Mouse (Mus musculus): ENCODE results near the gene Snrpd3.
"Not testable (repeated sequence)": the region's sequence is repeated elsewhere in the genome, so short reads cannot be mapped to it uniquely, and the experiment has no call there.

The Snrpd3 gene

DNA sequence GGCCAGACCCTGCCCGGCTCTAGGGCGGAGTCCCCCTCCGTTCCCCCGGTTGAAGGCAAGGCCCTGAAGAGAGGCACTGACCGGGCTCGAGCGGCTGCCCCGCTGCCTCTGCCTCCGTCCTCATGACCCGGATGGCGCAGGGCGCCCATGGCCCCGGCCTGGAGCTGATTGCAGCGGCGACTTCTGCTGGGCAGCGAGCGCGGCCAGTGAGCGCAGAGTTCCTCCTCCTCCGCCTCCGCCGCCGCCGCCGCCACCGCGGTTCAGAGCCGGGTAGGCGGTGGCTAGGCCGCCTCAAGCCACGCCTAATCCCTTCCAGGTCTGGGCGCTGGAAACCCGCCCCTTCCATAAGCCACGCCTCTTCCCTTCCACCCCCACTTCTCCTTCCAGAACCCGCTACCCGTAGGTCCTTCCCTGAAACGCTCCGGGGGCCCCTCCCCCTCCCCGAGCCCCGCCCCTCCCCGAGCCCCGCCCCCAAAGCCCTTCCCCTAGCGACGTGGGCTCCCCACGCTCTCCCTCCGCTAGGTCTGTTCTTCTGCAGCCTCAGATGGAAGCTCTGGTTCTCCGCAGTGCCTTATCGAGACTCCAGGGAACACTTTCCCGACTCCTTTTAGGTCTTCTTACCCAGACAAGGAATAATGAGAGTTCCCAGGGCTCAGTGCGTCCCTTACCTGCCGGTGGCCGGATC, at the start of gene Snrpd3:
Snrpd3 (plus strand) TSS at position 479 of the 685 bp plus-strand sequence.
- peak; percentile 99 for DNase-seq

DNA sequence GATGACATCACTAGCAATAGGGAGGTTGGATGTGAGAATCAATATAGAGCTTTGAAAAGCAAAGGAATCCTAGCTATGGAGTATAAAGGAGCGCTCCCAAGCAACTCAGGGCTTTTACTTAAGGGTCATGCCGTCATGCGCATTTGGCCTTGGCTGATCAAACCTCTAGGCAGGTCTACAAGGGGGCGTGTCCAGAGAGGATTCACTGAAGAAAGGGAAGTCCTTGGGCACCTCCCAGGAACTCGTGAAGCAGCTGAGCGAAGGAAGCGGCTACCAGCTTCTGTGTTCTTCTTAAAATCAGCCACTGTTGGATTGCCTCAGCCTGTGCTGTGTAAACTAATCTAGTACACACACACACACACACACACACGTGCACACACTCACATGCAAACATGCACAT, 43.9 kb upstream of the Snrpd3 start:
- peak; percentile 34 for DNase-seq

GRCm38 (mm10) chr10:75474571-75474970, 42.8 kb upstream of the Snrpd3 start:
- DNase-seq: no peak

GRCm38 (mm10) chr10:75475139-75475850, 42.1 kb upstream of the Snrpd3 start:
- not testable (repeated sequence) for DNase-seq

DNA sequence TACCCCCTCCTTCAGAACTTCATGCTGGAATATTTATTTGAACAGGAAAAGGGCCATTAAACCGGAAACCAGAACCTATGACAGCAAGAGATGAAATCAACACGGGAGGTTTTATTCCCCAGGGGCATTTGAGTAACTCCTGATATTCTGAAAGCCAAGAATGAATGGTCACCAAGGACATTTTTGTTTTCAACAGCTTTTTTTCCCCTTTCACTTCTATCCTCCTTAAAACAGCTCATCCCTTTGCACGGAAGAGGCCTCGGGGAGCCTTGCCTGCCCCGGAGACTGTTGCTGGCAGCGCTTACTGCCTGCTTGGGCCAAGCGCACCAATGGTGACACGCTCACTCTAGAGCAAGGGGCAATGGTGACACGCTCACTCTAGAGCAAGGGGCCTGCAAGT, 40.3 kb upstream of the Snrpd3 start:
- no peak for DNase-seq

GRCm38 (mm10) chr10:75479955-75480354, 37.4 kb upstream of the Snrpd3 start:
- no peak for DNase-seq

GRCm38 (mm10) chr10:75481703-75482102, 35.6 kb upstream of the Snrpd3 start:
- DNase-seq: no peak

- no peak for DNase-seq
Measured at GRCm38 (mm10) chr10:75482271-75482670, 35.1 kb upstream of the Snrpd3 start.

- no peak for DNase-seq
Measured at GRCm38 (mm10) chr10:75482919-75483483, 34.4 kb upstream of the Snrpd3 start.

GRCm38 (mm10) chr10:75484066-75484465, 33.3 kb upstream of the Snrpd3 start:
- no peak for DNase-seq

- no peak for DNase-seq
Measured at GRCm38 (mm10) chr10:75484767-75485166, 32.6 kb upstream of the Snrpd3 start.

GRCm38 (mm10) chr10:75486086-75486979, 31.0 kb upstream of the Snrpd3 start:
- DNase-seq: peak; percentile 79

GRCm38 (mm10) chr10:75487131-75487530, 30.2 kb upstream of the Snrpd3 start:
- no peak for DNase-seq

DNA sequence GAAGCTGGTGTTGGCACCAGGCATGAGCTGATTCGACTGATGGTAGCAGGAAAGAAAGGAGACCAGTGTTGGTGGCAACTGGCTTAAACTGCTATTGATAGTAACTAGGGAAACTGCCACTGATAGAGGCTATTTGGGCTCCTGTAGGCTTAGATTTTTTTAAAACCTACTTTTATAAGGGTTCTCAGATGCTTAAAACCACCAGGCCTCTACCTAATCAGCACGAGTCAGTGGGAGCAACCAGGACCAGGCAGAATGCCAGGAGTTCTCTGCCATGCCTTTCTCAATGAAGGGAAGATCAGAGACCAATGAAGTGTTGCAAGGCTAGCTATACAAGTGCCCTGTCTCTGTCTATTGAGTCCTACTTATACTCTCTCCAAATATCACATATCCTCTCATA, 27.8 kb upstream of the Snrpd3 start:
- DNase-seq: no peak

DNA sequence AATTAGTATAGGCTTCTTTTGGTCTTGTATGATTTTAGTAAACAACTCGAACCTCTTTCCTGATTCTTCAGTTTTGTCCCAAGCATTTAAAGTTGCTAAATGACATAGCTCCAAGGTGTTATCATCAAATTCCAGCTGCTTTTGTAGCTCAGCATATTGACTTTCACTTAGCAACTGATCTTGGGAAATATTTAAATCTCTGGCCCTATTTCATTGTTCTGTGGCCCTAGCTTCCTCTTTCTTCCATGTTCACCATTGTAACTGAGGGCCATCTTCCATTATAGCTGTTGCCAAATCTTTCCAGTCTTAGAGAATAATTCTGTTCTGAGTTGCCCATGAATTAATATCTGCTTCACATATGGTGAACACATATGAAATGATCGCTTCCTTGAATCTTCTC, 26.6 kb upstream of the Snrpd3 start:
- DNase-seq: no peak

DNA sequence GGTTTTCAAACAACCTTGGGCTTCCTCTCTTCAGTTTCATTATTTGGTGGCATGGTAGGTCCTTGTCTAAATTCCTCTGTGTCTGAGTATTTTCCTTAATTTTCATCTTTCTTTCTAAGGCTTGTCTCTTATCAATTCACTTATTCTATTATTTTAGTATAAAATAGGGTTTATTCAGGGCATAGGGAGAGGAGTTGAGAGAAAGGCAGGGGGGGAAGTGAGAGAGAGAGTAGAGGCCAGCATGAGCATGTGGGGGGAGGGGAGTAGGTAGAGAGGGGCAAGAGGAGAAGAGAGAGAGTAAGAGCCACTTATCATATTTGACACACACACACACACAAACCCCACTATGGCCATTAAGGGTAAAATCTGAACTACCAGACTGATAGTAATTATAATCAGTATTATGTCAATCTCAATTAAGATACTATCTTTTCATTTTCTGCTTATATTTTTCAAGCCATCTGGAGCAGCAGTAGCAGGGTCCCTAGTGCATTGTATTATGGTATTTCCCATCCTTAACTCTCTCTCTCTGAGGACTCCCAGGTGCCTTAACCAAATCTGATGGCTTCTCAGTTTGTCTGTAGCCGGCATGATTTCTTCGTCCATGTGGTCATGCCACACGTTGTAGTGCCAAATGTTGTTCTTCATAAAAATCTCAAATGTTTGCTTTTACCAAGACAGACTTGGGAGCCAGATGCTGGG, 26.0 kb upstream of the Snrpd3 start:
- DNase-seq: no peak

DNA sequence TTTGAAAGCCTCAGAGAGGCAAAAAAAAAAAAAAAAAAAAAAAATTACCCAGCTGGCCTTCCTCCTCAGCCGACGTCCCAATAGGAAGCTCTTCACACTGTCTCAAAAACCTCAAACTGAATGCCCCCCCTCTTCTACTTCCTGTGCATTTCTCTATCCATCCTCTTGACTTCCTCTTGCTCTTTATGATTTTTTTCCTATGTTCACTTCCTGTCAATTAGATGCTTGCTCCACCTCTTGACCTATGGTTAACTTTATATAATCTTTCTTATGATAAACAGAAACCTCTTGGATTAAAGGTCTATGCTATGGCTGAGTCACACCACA, 25.5 kb upstream of the Snrpd3 start:
- DNase-seq: no peak

DNA sequence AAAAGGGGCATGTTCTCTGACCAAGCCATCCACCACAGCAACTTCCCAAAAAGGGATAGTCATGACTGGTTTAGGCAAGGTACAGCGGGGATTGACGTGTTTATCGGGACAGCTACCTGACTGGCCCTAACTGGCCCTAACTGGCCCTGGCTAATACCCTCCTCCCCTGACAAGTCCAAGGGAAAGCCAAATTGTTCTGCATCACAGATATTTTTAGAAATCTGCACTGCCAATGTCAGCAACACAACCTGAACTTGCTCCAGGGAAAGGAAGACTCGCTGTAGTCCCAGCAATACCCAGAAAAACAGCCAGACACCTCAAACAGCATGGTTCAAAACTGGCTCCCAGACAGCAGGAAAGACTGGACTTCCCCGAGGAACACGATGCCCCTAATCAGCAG, 22.0 kb upstream of the Snrpd3 start:
- no peak for DNase-seq

GRCm38 (mm10) chr10:75495921-75496320, 21.4 kb upstream of the Snrpd3 start:
- no peak for DNase-seq

DNA sequence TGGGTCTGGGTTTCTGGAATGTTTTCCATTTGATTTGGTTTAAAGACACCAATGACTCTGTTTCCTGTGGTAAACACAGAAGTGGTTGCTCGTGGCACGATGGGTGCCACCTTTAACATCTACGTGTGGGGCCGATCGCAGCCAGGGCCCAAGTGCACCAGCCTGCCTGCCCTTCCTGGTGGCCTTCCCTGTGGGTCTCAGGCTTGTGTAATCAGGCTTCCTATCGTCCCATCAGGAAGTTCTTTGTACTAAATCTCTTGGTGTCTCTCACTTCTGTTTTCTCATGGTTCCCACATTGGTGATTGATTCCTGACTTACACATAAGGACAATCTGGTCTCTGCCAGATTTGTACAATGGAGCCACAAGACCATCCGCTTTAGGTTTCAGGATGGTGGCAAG, 18.1 kb upstream of the Snrpd3 start:
- not testable (repeated sequence) for DNase-seq

GRCm38 (mm10) chr10:75499791-75500190, 17.6 kb upstream of the Snrpd3 start:
- DNase-seq: no peak

DNA sequence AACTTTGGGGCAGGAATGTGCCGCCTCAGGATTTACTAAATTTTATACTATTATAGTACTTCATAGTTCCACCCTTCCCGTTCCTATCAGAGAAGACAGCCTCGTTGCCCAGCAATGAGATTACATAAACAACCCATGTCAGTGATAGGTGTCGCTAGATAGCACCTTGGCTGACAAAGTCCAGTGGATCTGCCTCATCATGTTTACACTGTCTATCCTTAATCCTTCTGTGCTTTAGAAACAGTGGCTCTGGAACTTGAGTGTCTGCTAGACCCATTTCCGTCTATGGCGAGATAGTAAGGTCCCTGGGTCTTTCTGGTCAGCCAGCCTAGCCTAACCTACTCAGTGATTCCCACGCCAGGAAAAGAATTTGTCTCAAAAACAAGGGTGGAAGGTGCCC, 17.0 kb upstream of the Snrpd3 start:
- peak; percentile 30 for DNase-seq

GRCm38 (mm10) chr10:75501641-75502040, 15.7 kb upstream of the Snrpd3 start:
- DNase-seq: no peak

Measured in liver (tissue).